Mouse (Mus musculus): ENCODE measurements around the gene Wipf1. TPM values are rescaled to one million over a fixed set of nuclear protein-coding genes. Genes with fewer than 3 reads are reported as not detected.
"Not testable (repeated sequence)": the region's sequence is repeated elsewhere in the genome, so short reads cannot be mapped to it uniquely, and the experiment has no call there.

Wipf1 gene
- total RNA-seq, 2 experiments from 2014 or later, result 9.7 to 10.8 TPM

GRCm38 (mm10) chr2:73509248-73510024 is 20.1 kb downstream of the Wipf1 start:
- DNase-seq (ENCODE audit: low spot score in 2 of 2), result no peak

GRCm38 (mm10) chr2:73507886-73508285 is 21.6 kb downstream of the Wipf1 start:
- DNase-seq (ENCODE audit: low spot score in 2 of 2), result no peak

DNA sequence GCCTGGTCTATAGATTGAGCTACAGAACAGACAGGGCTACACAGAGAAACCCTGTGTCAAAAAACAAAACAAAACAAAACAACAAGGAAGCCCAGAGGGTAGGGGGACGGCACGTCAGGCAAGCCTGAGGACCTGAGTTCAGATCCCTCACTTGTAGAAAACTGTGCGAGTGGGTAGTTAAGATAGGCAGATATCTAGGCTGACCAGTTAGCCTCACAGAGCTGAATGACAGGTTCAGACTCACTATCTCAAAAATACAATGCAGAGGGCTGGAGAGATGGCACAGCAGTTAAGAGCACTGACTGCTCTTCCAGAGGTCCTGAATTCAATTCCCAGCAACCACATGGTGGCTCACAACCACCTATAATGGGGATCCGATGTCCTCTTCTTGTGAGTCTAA is 23.2 kb downstream of the Wipf1 start:
- not testable (repeated sequence) for DNase-seq (ENCODE audit: low spot score in 2 of 2)

GRCm38 (mm10) chr2:73502863-73503429 is 26.6 kb downstream of the Wipf1 start:
- DNase-seq (ENCODE audit: low spot score in 2 of 2), result no peak

GRCm38 (mm10) chr2:73500864-73501263 is 28.7 kb downstream of the Wipf1 start:
- DNase-seq (ENCODE audit: low spot score in 2 of 2), result no peak

DNA sequence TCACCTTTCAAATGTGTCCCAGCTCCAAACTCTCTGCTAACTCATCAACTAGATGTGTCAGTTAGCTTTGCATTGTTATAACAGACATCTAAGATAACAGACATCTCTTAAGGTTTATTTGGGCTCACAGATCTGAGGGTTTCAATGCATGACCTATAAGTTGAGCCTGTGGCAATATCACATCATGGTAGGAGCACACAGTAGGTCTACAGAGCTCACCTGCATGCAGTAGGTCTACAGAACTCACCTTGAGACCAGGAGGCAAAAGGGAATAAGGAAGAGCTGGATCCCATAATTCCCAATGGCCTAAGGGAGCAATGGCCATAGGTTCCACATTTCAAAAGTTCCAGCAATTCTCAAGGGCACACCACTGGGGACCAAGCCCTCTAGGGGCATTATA is 31.2 kb downstream of the Wipf1 start:
- DNase-seq (ENCODE audit: low spot score in 2 of 2), result no peak

GRCm38 (mm10) chr2:73497572-73497971 is 32.0 kb downstream of the Wipf1 start:
- DNase-seq (ENCODE audit: low spot score in 2 of 2), result no peak

DNA sequence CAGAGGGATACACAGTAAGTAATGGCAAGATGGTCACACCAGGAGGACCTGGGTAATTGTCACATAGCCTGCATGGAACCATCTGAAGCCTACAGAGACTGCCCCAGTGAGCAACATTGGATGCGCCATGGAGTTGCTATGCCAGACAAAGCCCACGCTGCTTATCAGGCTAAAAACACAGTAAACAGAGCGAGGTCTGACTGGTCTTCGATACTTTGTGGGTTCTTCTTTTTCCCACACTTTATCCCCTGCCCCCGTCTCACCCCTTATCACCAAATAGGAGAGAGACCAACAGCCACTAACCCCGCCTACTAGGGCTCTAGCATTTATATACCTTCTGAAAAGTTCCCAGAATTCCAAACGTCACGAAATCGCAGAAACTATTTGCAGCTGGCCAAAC is 32.6 kb downstream of the Wipf1 start:
- no peak for DNase-seq (ENCODE audit: low spot score in 2 of 2)

DNA sequence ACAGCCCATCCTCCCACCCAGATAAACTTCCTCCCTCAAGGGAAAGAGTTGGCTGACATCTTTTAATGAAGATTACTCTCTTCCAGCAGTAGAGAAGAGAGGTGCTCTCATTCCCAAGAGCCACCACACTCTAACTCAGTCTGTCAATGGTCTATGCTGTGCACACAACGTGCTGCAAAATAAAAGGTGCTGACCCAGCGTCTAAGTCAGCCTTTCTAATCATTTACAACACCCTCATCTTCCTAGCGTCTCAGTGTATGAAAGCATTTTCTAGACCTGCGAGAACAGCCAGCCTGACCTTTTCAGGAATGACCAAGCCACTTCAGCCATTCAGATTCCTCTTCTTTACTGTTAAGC is 33.2 kb downstream of the Wipf1 start:
- DNase-seq (ENCODE audit: low spot score in 2 of 2), result no peak

- no peak for DNase-seq (ENCODE audit: low spot score in 2 of 2)
Observed at GRCm38 (mm10) chr2:73495617-73496328, 33.8 kb downstream of the Wipf1 start.

DNA sequence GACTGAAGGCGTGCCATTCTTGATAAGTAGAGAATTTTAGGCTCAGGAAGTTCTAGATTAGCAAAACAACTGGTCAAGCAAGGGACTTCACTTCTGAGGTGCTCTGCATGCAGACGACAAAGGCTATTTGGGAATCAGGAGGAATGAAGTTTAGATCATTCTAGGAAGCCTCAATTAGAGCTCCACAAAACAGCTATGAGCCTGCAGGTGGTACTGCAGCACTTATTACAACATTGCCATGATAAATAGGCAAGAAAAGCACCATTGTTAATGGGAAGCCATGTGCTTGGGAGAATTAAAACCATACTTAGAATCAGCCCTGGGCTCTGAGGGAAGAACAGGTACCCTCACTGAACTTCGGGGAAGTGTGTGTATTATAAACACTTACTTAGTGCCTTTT is 36.0 kb downstream of the Wipf1 start:
- no peak for DNase-seq (ENCODE audit: low spot score in 2 of 2)

DNA sequence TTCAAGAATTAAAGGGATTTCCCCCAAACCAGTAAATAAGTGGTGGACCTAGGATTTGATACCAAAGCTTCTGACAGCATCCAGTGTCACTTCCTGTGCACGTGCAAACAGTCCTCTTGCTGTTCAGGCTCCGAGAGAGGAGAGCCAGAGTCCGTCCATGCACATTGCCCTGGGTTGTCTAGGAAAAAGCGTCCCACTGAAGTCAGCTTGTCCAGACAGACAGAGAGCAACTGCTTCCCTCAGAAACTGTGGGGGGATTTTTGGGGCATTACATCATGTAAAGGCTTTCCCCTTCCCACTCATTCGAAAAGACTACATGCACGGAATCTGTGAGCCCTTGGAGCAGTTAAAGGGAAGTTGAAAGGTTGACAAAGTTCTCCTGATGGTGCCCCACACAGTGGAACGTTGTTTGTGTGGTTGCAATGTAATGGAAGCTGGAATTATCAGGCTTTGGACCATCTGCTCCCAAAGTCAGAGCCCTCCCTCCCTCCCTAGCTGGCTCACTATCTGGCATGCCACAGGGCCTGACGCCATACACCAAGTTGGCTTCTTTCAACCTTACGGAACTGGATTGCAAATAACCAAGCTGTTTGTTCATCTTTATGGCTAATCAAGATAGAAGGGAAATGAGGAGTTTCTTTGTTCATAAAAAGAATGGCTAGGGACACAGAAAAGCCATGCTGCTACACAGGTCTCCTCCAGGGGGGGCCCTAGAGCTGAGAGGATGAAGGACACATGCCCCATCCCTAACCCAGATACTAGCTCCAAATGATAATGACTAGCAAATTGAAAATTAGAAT is 37.9 kb downstream of the Wipf1 start:
- peak; percentile 56 to 64 for DNase-seq (ENCODE audit: low spot score in 2 of 2)

DNA sequence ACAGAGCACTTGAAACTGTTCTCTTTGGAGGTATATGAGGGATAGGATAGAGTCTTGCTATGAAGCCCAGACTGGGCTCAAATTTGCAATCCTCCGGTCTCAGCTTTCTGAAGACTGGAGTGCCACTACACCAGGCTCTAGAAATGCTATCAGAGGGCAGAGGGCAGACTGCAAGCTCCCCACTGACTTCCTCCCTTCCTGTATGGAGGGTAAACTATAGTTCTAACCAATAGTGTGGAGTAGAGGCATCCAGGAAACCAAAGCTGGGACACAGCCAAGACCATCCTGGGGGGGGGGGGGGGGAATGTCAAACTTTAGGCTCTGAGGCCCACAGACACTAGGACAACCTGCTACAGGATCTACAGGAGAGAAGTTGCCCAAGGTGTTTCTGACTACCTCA is 39.1 kb downstream of the Wipf1 start:
- DNase-seq (ENCODE audit: low spot score in 2 of 2), result no peak

DNA sequence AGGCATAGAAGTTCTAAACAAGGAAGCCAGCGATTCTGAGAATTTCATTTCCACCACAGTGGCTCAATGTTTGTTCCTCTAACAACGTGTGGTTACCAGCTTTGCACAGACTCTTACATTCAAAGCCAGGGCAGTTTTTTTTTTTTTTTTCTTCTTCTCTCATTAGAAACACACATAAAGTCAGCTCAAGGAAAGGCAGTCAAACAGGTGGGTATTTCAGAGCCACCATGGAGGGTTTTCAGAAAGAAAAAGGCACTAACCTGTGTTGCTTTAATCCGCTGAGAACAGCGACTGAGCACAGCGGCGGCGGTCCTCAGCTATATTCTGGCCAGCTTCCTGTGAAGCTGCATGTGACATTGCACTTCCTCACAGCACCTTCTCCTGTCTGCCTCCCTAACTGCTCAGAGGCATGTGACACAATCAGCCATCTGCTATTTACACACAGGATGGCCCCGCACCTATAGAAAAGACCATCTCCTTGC is 43.4 kb downstream of the Wipf1 start:
- no peak for DNase-seq (ENCODE audit: low spot score in 2 of 2)

DNA sequence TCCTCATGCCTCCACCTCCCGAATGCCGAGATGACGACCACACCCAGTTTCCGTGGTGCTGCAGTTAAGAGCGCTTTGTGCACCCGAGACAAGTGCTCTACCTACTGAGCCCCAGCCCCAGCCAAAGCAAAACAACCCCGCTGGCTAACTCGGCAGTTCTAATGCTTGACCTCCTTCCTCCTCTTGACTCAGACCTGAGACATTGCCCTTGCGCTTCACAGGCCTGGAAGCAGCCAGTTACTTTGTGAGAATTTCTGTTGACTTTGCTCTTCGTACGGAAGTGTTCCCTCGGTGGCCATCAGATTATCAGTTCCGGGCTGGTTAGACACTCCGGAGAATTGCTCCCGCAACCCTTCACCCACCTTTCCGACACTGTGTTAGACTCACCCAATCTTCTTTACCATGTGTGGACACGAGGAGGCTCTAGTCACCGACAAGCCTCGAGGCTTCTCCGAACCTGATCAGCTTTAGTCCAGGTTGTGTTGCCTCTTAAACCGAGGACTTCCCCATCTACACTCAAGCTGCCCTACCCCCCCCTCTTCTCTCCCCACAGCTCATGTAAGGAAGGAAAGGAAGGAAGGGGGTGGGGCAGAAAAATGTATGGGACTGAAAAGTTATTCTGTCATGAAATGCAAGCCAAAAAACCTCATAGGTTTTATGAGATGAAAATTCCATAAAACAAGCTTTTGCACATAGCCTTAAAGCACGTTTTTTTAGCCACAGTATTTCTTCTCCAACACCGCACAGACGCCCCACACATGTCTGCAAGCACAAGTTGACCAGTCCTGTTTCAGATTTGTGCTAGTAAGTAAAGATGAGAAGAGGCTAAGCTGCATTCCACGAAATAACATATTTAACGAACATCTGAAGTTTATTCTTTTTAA is 44.1 kb downstream of the Wipf1 start:
- no peak for DNase-seq (ENCODE audit: low spot score in 2 of 2)

DNA sequence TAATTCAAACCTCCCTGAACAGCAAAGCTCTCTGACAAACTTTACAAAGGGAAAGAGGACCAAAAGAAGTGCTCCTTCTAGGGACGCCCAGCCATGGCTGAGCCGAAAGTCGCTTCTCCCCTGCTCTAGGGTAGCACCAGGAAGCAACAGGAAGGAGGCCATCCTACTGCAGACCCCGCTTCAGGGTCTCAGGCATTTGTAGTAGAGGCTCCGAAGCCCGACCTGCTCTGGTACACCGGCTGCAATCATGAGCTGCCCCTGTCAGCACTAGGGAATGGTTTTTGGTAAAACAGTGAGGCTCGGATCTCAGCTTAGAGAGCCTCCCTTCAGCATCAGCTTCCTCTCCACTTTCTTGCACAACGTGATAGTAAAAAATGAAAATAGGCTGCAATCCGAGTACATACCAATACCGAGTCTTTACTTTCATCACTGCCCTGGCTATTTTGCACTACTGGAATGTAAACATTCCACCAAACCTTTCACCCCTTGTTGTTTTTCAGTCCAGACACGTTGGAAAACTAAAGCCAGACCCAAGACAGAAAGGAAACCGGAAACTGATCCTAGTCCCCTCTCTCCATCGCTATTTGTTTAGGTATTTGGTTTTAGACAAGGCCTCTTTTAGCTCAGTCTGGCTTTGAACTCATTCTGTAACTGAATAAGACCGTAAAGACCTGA is 44.8 kb downstream of the Wipf1 start:
- no peak for DNase-seq (ENCODE audit: low spot score in 2 of 2)

- DNase-seq (ENCODE audit: low spot score in 2 of 2), result no peak
Observed at GRCm38 (mm10) chr2:73478805-73479204, 50.7 kb downstream of the Wipf1 start.

DNA sequence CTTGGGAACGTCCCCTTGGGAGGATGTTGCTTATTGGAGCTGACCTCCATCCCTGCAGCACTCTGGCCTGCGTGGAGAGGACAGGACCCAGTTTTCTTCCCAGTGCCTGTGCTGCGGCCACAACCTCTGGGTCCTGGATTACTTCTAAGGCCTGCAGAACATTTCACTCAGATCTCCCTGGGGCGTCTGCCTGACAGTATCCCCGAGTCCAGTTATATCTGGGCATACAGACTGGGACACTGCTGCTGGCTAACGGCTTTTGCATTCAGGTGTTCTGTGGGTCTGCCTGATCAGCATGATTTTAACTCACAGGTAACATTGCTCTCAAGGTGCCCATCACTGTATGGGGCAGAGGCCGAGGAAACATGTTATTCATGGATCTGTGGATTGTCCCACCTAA is 52.0 kb downstream of the Wipf1 start:
- DNase-seq (ENCODE audit: low spot score in 2 of 2), result no peak

GRCm38 (mm10) chr2:73475519-73475918 is 54.0 kb downstream of the Wipf1 start:
- no peak for DNase-seq (ENCODE audit: low spot score in 2 of 2)

DNA sequence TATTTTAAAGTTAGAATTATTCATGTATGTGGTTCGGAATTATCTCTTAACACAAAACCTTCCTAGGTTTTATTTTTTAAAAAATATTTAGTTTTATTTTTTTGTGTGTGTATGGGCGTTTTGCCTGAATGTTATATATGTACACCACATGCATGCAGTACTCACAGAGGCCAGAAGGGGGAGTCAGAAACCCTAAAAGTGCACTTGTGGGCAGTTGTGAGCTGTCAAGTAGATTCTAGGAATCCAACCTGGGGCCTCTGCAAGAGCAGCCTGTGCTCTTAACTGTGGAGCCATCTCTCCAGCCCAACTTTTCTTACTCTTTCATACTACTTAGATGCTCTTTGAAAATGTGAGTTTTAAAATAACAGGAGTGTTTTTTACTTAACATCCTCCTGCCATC is 57.4 kb downstream of the Wipf1 start:
- no peak for DNase-seq (ENCODE audit: low spot score in 2 of 2)

All from layer of hippocampus, postnatal 10 days (tissue).